Mouse (Mus musculus): Measurements from ENCODE around the gene Sh3bp5.

DNA sequence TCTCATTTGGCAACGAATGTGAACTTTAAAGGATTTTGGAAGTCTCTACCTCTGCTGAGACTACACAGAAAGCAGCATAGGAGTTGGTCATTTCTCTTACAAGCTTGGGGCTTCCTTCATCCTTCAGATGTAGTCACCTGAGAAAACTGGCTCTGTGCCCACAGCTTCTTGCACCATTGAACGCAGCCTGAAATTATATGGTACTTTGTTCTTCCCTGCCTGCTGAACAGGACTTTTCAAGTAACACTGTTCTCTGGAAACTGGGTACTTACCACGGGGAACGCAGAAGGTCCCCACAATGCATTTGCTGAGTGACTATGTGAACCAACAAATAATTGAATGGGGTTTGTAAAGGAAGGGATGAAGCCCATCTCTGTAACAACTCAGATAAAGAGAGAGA lies 112.7 kb downstream of the Sh3bp5 start:
- TF ChIP-seq CTCF (conservative IDR thresholded peaks at IDR 0.05; ENCODE audit: insufficient read depth, insufficient read length, low read depth, low read length) (no peak), POLR2A (IDR thresholded peaks at IDR 0.05; ENCODE audit: low read depth, low read length) (no peak)

Data from kidney, adult 2 months (tissue).